Mouse (Mus musculus): ENCODE data around the gene Padi6. TPM values are rescaled to one million over a fixed set of nuclear protein-coding genes. Genes with fewer than 3 reads are reported as not detected.
A peak's percentile ranks its signal among the peaks of the same experiment; 100 is the strongest.

Padi6 gene
- polyA plus RNA-seq, 1 experiment from 2014 or later: not detected

DNA sequence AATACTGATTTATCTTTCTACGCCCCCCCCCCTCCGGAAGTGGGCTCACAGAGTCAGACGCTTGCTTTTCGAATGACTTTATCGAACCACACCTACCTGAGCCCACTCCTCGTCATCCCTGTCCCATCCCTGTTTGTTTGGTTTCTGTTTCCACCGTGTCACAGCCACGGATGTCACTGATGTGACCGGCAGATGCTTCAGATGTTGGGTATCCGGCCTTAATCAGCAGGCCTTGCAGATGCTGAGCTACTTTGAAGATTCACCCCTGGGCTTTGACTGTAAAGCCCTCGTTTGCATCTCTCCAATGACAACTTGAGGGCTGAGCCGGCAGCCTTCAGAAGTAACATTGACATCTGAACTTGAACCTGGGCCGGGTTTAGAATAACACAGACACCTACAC, 34.2 kb upstream of the Padi6 start:
- no peak for DNase-seq (ENCODE audit: low read depth, low spot score)
- in situ Hi-C loops (cut with MboI; ENCODE audit: low pct_unique_long_range_greater_than_20kb): no loop called here
- H3K27me3 ChIP-seq: no peaks in the 10 kb centered on the region
- ChIA-PET POLR2A (no interaction called here), CTCF (no interaction called here)
- ATAC-seq: no peak
- TF ChIP-seq CTCF (IDR thresholded peaks at IDR 0.05): no peak

DNA sequence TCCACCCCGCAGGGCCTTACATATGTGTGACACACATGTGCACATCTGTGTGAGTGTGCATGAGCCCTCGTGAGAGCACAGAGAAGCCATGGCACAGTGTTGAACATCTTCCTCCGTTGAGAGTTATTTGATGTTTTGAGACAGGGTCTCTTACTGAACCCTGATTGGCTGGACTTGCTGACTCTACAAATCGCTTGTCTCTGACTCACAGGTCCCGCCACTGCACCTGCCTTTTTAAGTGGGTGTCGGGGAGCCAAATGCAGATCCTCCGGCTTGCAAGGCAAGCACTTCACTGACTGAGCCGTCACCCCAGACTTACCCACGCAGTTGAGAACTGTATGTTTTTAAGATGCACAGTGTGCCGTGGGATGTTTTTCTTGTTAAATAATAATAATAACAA, 33.4 kb upstream of the Padi6 start:
- no peak for DNase-seq (ENCODE audit: low read depth, low spot score)

GRCm38 (mm10) chr4:140774893-140775292, 32.5 kb upstream of the Padi6 start:
- CTCF ChIA-PET: no interaction called here
- TF ChIP-seq CTCF (IDR thresholded peaks at IDR 0.05): no peak

More for the DNA sequence above, 33.4 kb upstream of the Padi6 start:
- ChIA-PET POLR2A (interaction anchor here (0.6 kb wide), 1 partner anchor 173 kb away, joined by 3 read pairs; no protein-coding TSS in a partner anchor), CTCF (no interaction called here)
- H3K27me3 ChIP-seq: no peaks in the 10 kb centered on the region
- in situ Hi-C loops (cut with MboI; ENCODE audit: low pct_unique_long_range_greater_than_20kb): no loop called here
- TF ChIP-seq CTCF (IDR thresholded peaks at IDR 0.05): no peak
- no peak for ATAC-seq

GRCm38 (mm10) chr4:140774025-140774800, 31.8 kb upstream of the Padi6 start, which contains the start of gene Padi4:
TSS of gene Padi4 (minus strand) at chr4:140774236.
- DNase-seq (ENCODE audit: low read depth, low spot score): no peak
- no peaks in the 10 kb centered on the region for H3K27me3 ChIP-seq
- POLR2A ChIA-PET: no interaction called here
- CTCF ChIA-PET: no interaction called here
- ATAC-seq: no peak
- TF ChIP-seq CTCF (IDR thresholded peaks at IDR 0.05): no peak
- in situ Hi-C loops (cut with MboI; ENCODE audit: low pct_unique_long_range_greater_than_20kb): no loop called here

More at GRCm38 (mm10) chr4:140774893-140775292, 32.5 kb upstream of the Padi6 start:
- H3K27me3 ChIP-seq: no peaks in the 10 kb centered on the region
- in situ Hi-C loops (cut with MboI; ENCODE audit: low pct_unique_long_range_greater_than_20kb): no loop called here
- DNase-seq (ENCODE audit: low read depth, low spot score): no peak
- no peak for ATAC-seq
- POLR2A ChIA-PET: no interaction called here

GRCm38 (mm10) chr4:140771091-140771490, 28.6 kb upstream of the Padi6 start:
- TF ChIP-seq CTCF (IDR thresholded peaks at IDR 0.05): no peak
- in situ Hi-C loops (cut with MboI; ENCODE audit: low pct_unique_long_range_greater_than_20kb): no loop called here
- no peaks in the 10 kb centered on the region for H3K27me3 ChIP-seq
- DNase-seq (ENCODE audit: low read depth, low spot score) (no peak), ATAC-seq (peak; percentile 65)
- ChIA-PET POLR2A (no interaction called here), CTCF (interaction anchor here (1.3 kb wide), 1 partner anchor 17 kb away, joined by 3 read pairs; no protein-coding TSS in a partner anchor)

GRCm38 (mm10) chr4:140770433-140770832, 28.0 kb upstream of the Padi6 start:
- no peak for DNase-seq (ENCODE audit: low read depth, low spot score)
- TF ChIP-seq CTCF (IDR thresholded peaks at IDR 0.05): no peak
- no peak for ATAC-seq
- H3K27me3 ChIP-seq: no peaks in the 10 kb centered on the region
- in situ Hi-C loops (cut with MboI; ENCODE audit: low pct_unique_long_range_greater_than_20kb): no loop called here
- ChIA-PET POLR2A (no interaction called here), CTCF (interaction anchor here (1.3 kb wide), 1 partner anchor 17 kb away, joined by 3 read pairs; no protein-coding TSS in a partner anchor)

- DNase-seq (ENCODE audit: low read depth, low spot score): no peak
- in situ Hi-C loops (cut with MboI; ENCODE audit: low pct_unique_long_range_greater_than_20kb): no loop called here
- H3K27me3 ChIP-seq: no peaks in the 10 kb centered on the region
- ATAC-seq: no peak
- no peak for TF ChIP-seq CTCF (IDR thresholded peaks at IDR 0.05)
- ChIA-PET CTCF (interaction anchor here (0.6 kb wide), 1 partner anchor 12 kb away, joined by 3 read pairs; no protein-coding TSS in a partner anchor), POLR2A (no interaction called here)
Observed at GRCm38 (mm10) chr4:140768973-140769372, 26.5 kb upstream of the Padi6 start.

GRCm38 (mm10) chr4:140765936-140766335, 23.5 kb upstream of the Padi6 start:
- in situ Hi-C loops (cut with MboI; ENCODE audit: low pct_unique_long_range_greater_than_20kb): no loop called here
- DNase-seq (ENCODE audit: low read depth, low spot score) (no peak), ATAC-seq (no peak)
- ChIA-PET POLR2A (interaction anchor here (1.1 kb wide), 1 partner anchor 137 kb away, joined by 3 read pairs; no protein-coding TSS in a partner anchor), CTCF (no interaction called here)
- TF ChIP-seq CTCF (IDR thresholded peaks at IDR 0.05): no peak
- H3K27me3 ChIP-seq: no peaks in the 10 kb centered on the region

DNA sequence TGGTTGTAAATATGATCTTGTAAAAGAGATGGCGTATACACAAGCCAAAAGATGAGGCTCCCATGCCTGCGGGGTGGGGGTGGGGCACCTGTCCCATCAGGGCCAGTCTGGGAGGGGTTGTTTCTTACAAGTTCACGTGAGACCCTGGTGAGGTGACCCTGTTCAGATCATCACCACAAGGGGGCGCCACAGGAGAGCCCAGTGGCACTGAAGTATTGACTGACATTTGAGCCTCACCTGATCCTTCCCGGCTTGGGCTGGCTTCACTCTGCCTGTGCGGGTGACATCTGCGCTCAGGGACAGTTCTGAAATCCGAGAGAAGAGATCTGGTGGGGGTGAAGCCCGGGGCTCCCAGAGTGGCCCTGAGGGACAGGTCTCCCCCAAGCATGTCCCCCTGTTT, 20.7 kb upstream of the Padi6 start:
- no peaks in the 10 kb centered on the region for H3K27me3 ChIP-seq
- ATAC-seq (no peak), DNase-seq (ENCODE audit: low read depth, low spot score) (no peak)
- CTCF ChIA-PET: interaction anchor here (0.9 to 1.6 kb wide), 2 partner anchors 24 to 42 kb away, joined by 3 to 8 read pairs; no protein-coding TSS in a partner anchor
- POLR2A ChIA-PET: no interaction called here
- in situ Hi-C loops (cut with MboI; ENCODE audit: low pct_unique_long_range_greater_than_20kb): no loop called here
- TF ChIP-seq CTCF (IDR thresholded peaks at IDR 0.05): no peak

GRCm38 (mm10) chr4:140761601-140762000, 19.2 kb upstream of the Padi6 start:
- in situ Hi-C loops (cut with MboI; ENCODE audit: low pct_unique_long_range_greater_than_20kb): no loop called here
- no peak for TF ChIP-seq CTCF (IDR thresholded peaks at IDR 0.05)
- ChIA-PET POLR2A (no interaction called here), CTCF (interaction anchor here (1.6 kb wide), 1 partner anchor 26 kb away, joined by 8 read pairs; no protein-coding TSS in a partner anchor)
- no peak for DNase-seq (ENCODE audit: low read depth, low spot score)
- no peak for ATAC-seq
- no peaks in the 10 kb centered on the region for H3K27me3 ChIP-seq

- no peak for ATAC-seq
- TF ChIP-seq CTCF (IDR thresholded peaks at IDR 0.05): no peak
- no peak for DNase-seq (ENCODE audit: low read depth, low spot score)
- POLR2A ChIA-PET: no interaction called here
- CTCF ChIA-PET: no interaction called here
- no peaks in the 10 kb centered on the region for H3K27me3 ChIP-seq
- in situ Hi-C loops (cut with MboI; ENCODE audit: low pct_unique_long_range_greater_than_20kb): no loop called here
Observed at GRCm38 (mm10) chr4:140755811-140756210, 13.4 kb upstream of the Padi6 start.
